Mouse (Mus musculus) left cerebral cortex, adult 9 months (tissue): ENCODE results near the gene Usmg5.
A peak's percentile ranks its signal among the peaks of the same experiment; 100 is the strongest.

Experiments used
- DNase-seq, 2 experiments: peaks; one replicate each; pipeline ENCODE4 v3.0.0; 2022; ENCODE audit warnings: low spot score in 2 of 2

Usmg5 gene

GRCm38 (mm10) chr19:47057684-47058083, 32.8 kb downstream of the Usmg5 start:
- no peak for DNase-seq

GRCm38 (mm10) chr19:47053471-47053870, 37.0 kb downstream of the Usmg5 start:
- no peak for DNase-seq

- no peak for DNase-seq
Measured at GRCm38 (mm10) chr19:47052927-47053326, 37.5 kb downstream of the Usmg5 start.

- DNase-seq, result peak in 1 of 2 experiments; percentile 76
Measured at GRCm38 (mm10) chr19:47050271-47051032, 40.0 kb downstream of the Usmg5 start, which contains the start of gene Pcgf6. Pcgf6 (minus strand) TSS chr19:47050906.

GRCm38 (mm10) chr19:47049840-47050239, 40.6 kb downstream of the Usmg5 start:
- no peak for DNase-seq

GRCm38 (mm10) chr19:47049061-47049460, 41.4 kb downstream of the Usmg5 start:
- no peak for DNase-seq

GRCm38 (mm10) chr19:47047236-47047833, 43.1 kb downstream of the Usmg5 start:
- DNase-seq, result no peak

GRCm38 (mm10) chr19:47046343-47046742, 44.1 kb downstream of the Usmg5 start:
- DNase-seq, result no peak

GRCm38 (mm10) chr19:47043608-47044007, 46.8 kb downstream of the Usmg5 start:
- no peak for DNase-seq

GRCm38 (mm10) chr19:47040720-47041473, 49.5 kb downstream of the Usmg5 start:
- no peak for DNase-seq

- no peak for DNase-seq
Measured at GRCm38 (mm10) chr19:47036596-47036995, 53.9 kb downstream of the Usmg5 start.

- peak in 1 of 2 experiments; percentile 77 for DNase-seq
Measured at GRCm38 (mm10) chr19:47034916-47035315, 55.5 kb downstream of the Usmg5 start.
